Mouse (Mus musculus): ENCODE measurements around the gene Gm3739.
A peak's percentile ranks its signal among the peaks of the same experiment; 100 is the strongest.
"Not testable (repeated sequence)": the region's sequence is repeated elsewhere in the genome, so short reads cannot be mapped to it uniquely, and the experiment has no call there.

The Gm3739 gene

GRCm38 (mm10) chr14:7314661-7315060 lies at the start of gene Gm3739:
Gene Gm3739 (minus strand): TSS chr14:7315049.
- peak; percentile 2 for DNase-seq

- not testable (repeated sequence) for DNase-seq
Measured at GRCm38 (mm10) chr14:7332295-7332694, 17.4 kb upstream of the Gm3739 start, which contains the start of gene Gm5797. Gene Gm5797 (minus strand): TSS chr14:7332395.

- DNase-seq = peak; percentile 1
Measured at GRCm38 (mm10) chr14:7315093-7315492, 244 bp upstream of the Gm3739 start.

- not testable (repeated sequence) for DNase-seq
Measured at GRCm38 (mm10) chr14:7264614-7265013, 50.2 kb downstream of the Gm3739 start, which contains the start of gene Gm3727. Gene Gm3727 (minus strand): TSS chr14:7264714.
